Comparison of ENCODE assay signal across 17 mouse cellular contexts in the genomic region with DNA sequence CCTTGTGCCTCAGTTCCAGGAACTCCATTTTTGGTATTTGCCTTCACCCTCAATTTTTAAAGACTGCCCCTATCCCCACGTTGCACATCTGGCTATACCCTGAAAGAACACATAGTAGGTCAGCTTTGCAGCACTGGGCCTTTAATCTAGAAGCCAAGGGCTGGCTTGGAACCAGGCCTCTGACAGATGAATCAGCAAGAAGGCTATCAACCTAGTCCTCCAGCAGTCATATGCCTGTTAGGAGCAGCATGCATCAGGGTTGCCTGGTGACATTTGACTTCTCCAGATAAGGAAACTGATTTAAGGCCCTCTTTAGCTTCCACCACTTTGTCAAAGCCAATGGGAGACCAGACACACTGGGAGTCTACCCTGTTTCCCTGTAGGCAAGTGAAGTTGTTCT.
"Had no signal": no experiment of that assay in that cellular context is flagged by ENCODE, and none has a peak within 500 bp of the region (broad histone marks: within the 10 kb centered on the region; RNA-seq: fewer than 3 reads in every experiment).

No protein-coding gene starts in this region.

- H3K4me3 ChIP-seq: limb, embryonic 13.5 days; megakaryocyte, embryonic 14.5 days; midbrain, embryonic 13.5 days; myocyte; neural tube, embryonic 15.5 days had no signal

- H3K27me3 ChIP-seq: limb, embryonic 13.5 days; megakaryocyte, embryonic 14.5 days; midbrain, embryonic 13.5 days; neural tube, embryonic 15.5 days had no signal

- H3K36me3 ChIP-seq: limb, embryonic 13.5 days; neural tube, embryonic 15.5 days had no signal

- H3K9me3 ChIP-seq: limb, embryonic 13.5 days; megakaryocyte, embryonic 14.5 days; midbrain, embryonic 13.5 days; neural tube, embryonic 15.5 days had no signal

- ATAC-seq: midbrain, embryonic 13.5 days had no signal

- H3K9ac ChIP-seq: limb, embryonic 13.5 days; liver, embryonic 14.5 days; lung, embryonic 14.5 days; midbrain, embryonic 13.5 days; neural tube, embryonic 15.5 days had no signal

- DNase-seq: kidney, adult 11 months; kidney, postnatal 14 days; left cerebral cortex, postnatal 4 days; lung, embryonic 14.5 days; lung, postnatal 10 days; lung, postnatal 4 days; right cerebral cortex, adult 18-20 months; right cerebral cortex, postnatal 25 days; thymus, adult 18-20 months; thymus, postnatal 25 days had no signal

- H3K4me2 ChIP-seq: limb, embryonic 13.5 days; lung, embryonic 14.5 days; midbrain, embryonic 13.5 days; neural tube, embryonic 15.5 days had no signal

- H3K4me1 ChIP-seq: limb, embryonic 13.5 days; midbrain, embryonic 13.5 days; neural tube, embryonic 15.5 days had no signal

- H3K27ac ChIP-seq: limb, embryonic 13.5 days; liver, embryonic 14.5 days; midbrain, embryonic 13.5 days; neural tube, embryonic 15.5 days; stomach, postnatal 0 days had no signal
